Mouse (Mus musculus): ENCODE data around the gene Cnot6l.

Cnot6l gene

GRCm38 (mm10) chr5:96164021-96164411 lies at the start of gene Cnot6l:
Gene Cnot6l (minus strand): TSS chr5:96164171.
- peak in 1 of 2 experiments; percentile 22 for DNase-seq (ENCODE audit: low read depth in 1 of 2, low spot score in 2 of 2)

DNA sequence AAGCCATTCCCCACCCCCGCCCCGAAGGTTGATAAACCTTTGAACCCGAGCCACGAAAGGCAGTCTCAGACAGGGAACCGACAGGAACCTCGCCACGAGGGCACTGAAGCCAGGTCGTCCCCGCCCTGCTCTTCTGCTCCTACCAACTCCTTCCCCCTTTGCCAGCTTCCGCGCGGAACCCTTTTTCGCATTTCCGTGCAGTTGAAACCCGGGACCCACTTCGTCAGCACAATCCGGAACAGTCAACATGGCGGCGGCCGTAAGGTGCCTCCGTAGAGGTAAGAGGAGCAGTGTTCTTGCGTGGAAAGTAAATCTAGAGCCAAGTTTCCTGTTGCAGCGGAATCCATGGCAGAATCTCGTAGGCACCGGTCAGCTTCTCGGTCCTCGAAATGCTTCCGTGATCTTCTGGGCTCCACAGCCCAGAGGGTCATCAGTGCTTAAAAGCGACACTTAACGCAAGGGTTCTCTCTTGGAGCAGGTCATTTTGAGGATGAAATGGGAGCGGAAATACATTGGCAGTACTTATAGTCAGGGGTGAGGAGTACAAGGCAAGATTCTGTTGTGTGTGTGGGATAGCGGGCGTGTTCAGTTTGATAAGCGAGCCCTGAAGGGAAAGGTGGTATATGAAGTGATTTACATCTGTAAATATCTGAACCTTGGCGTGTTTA lies 46.1 kb upstream of the Cnot6l start:
- peak; percentile 84 to 91 for DNase-seq (ENCODE audit: low read depth in 1 of 2, low spot score in 2 of 2)

DNA sequence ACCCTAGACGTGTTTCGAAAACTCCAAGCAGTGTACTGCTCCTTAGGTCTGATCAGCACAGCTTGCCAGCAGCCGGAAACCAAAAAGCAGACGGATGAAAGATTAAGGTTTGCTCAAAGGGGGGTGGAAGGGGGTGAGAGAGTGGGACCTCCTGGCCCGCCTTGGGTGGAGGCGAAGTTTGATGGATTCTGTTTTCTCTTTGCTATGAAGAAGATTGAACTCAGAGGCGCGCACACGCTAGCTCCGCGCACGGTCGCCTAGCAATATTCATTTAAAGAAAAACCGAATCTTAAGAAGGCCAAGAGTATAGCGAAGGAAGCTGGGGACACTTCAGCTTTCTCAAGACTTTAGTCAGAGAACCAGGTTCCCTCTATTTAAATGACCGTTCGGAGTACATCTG lies 45.5 kb upstream of the Cnot6l start, which contains the start of gene Mrpl1:
Gene Mrpl1, plus strand, starts transcription at position 35 of the 400 bp plus-strand sequence.
- peak in 1 of 2 experiments; percentile 4 for DNase-seq (ENCODE audit: low read depth in 1 of 2, low spot score in 2 of 2)

DNA sequence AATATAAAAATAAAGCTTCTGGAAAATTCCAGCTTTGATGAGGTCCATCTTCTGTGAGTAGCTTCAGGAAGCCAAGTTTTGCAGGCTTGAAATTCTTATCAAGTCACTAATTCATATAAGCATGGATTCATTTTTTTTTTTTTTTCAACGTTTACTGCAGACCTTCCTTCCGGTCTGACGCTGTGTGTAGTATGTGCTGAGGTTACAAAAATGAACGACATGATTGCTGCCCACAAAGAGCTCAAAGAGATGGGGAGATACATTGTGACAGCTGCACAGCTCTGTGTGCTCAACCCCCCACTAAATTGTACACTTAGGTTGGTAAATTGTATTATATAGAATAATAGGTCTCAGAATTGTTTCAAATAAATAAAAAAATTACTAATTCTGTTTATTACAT lies 44.6 kb upstream of the Cnot6l start:
- no peak for DNase-seq (ENCODE audit: low read depth in 1 of 2, low spot score in 2 of 2)

DNA sequence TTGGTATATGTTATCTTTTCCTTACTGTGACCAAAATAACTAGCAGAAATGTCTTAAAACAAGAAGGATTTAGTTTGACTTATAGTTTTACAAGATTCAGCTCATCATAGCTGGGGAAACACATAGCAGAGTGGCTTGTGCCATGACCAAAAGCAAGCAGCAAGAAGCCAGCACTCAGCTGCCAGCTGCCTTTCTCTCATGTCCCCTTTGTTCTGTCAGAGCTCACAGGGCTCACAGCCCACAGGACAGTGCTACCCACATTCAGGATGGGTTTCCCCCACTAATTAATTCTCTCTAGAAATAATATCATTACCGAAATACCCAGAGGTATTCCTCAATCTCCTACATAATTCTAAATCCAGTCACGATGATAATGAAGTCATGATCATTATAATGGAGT lies 43.6 kb upstream of the Cnot6l start:
- DNase-seq (ENCODE audit: low read depth in 1 of 2, low spot score in 2 of 2) = no peak

- DNase-seq (ENCODE audit: low read depth in 1 of 2, low spot score in 2 of 2) = no peak
Measured at GRCm38 (mm10) chr5:96206897-96207296, 42.9 kb upstream of the Cnot6l start.

- DNase-seq (ENCODE audit: low read depth in 1 of 2, low spot score in 2 of 2) = no peak
Measured at GRCm38 (mm10) chr5:96201462-96202154, 37.6 kb upstream of the Cnot6l start.

DNA sequence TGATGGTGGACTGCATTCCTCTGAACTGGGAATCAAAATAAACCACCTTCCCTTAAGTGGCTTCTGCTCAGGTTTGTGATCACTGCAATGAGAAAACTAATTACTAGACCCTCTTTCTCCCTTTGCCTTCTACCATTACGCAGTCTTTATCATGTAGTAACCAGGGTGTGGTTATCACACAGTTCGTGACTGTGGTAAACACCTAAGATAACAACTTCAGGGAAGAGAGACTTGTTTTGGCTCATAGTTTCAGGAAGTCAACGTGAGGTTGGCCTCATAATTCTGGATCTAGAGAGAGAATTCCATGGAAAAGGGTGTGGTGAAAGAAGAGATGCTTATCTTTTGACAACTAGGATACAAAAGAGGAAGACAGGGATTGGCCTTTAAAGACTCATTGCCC lies 36.3 kb upstream of the Cnot6l start:
- DNase-seq (ENCODE audit: low read depth in 1 of 2, low spot score in 2 of 2) = no peak

DNA sequence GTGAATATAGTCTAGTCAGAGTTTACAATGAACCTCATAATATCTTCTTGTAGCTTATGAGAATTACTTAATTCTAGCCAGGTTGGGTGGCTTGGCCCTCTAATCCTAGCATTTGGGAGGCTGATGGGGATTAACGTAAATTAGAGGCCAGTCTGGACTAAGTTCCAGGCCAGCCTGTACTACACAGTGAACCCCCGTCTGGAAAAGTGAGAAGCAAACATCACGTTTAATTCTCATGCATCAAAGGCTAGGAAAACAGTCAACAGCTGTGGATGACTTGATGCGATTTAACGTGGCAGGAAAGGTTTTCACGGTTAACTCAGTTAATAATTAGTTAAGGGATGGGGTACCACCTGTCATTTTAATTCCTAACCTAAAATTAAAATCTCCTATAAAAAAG lies 34.3 kb upstream of the Cnot6l start:
- DNase-seq (ENCODE audit: low read depth in 1 of 2, low spot score in 2 of 2) = no peak

GRCm38 (mm10) chr5:96196547-96197052 lies 32.6 kb upstream of the Cnot6l start:
- DNase-seq (ENCODE audit: low read depth in 1 of 2, low spot score in 2 of 2) = no peak

- no peak for DNase-seq (ENCODE audit: low read depth in 1 of 2, low spot score in 2 of 2)
Measured at GRCm38 (mm10) chr5:96191251-96191650, 27.3 kb upstream of the Cnot6l start.

GRCm38 (mm10) chr5:96189761-96190160 lies 25.8 kb upstream of the Cnot6l start:
- DNase-seq (ENCODE audit: low read depth in 1 of 2, low spot score in 2 of 2) = no peak

- DNase-seq (ENCODE audit: low read depth in 1 of 2, low spot score in 2 of 2) = no peak
Measured at GRCm38 (mm10) chr5:96183987-96184386, 20.0 kb upstream of the Cnot6l start.

- DNase-seq (ENCODE audit: low read depth in 1 of 2, low spot score in 2 of 2) = no peak
Measured at GRCm38 (mm10) chr5:96183211-96183610, 19.2 kb upstream of the Cnot6l start.

DNA sequence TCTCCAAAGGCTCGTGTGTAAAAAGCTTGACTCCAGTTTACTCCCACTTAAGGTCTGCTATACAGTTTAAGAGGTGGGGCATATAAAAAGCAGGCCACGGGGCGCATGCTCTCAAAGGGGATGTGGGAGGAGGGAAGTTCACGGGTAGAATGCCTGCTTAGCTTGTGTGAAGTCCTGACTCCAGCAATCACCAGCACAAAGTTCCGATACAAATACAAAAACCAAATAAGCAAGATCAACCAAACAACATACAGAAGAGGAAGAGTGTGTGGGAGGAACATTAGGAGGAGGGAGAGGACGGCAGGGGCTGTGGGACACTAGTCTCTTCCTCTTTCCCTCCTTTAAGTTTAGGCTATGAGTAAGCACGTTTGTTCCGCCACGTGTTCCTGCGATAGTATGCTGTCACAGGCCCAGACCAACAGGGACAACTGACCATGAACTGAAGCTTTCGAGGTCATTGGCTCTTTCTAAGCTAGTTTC lies 12.9 kb upstream of the Cnot6l start:
- peak in 1 of 2 experiments; percentile 6 for DNase-seq (ENCODE audit: low read depth in 1 of 2, low spot score in 2 of 2)

GRCm38 (mm10) chr5:96176121-96176520 lies 12.2 kb upstream of the Cnot6l start:
- no peak for DNase-seq (ENCODE audit: low read depth in 1 of 2, low spot score in 2 of 2)

DNA sequence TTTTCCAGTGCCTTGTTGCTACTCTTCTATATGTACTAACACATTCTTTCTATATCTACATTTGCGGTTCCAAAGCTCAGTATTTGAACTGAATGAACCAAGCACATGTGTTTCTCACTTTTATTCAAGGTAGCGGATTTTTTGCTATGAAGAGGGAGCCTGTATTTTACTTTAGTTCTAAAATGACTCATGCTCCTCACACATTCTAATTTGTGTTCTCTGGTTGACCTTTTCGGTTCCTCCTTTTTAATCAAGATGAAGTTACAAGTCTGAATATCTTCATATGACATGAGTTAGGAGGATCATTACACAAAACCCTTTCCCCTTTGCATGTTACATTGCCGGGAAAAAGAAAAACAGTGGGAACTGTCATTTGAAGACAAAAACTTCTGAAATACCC lies 7.8 kb upstream of the Cnot6l start:
- no peak for DNase-seq (ENCODE audit: low read depth in 1 of 2, low spot score in 2 of 2)

DNA sequence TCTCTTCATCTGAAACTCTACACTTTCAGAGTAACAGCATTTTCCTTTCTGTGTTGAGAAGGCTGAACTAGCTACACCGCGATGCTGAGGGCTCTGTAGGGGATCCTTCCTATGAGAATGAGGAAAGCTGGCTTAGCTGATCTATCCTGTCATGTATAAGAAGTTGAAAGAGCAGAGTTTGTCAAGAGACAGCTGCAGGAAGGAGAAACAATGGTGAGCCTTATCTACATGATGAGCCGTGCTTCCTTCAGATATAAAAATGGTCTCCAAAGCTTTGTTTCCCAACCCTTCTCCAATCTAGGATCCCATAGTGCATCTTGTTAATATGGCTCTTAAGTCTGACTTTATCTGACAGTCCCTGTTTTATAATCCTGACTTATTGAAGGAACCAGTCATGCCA lies 6.5 kb upstream of the Cnot6l start:
- DNase-seq (ENCODE audit: low read depth in 1 of 2, low spot score in 2 of 2) = no peak

GRCm38 (mm10) chr5:96166761-96167160 lies 2.8 kb upstream of the Cnot6l start:
- no peak for DNase-seq (ENCODE audit: low read depth in 1 of 2, low spot score in 2 of 2)

DNA sequence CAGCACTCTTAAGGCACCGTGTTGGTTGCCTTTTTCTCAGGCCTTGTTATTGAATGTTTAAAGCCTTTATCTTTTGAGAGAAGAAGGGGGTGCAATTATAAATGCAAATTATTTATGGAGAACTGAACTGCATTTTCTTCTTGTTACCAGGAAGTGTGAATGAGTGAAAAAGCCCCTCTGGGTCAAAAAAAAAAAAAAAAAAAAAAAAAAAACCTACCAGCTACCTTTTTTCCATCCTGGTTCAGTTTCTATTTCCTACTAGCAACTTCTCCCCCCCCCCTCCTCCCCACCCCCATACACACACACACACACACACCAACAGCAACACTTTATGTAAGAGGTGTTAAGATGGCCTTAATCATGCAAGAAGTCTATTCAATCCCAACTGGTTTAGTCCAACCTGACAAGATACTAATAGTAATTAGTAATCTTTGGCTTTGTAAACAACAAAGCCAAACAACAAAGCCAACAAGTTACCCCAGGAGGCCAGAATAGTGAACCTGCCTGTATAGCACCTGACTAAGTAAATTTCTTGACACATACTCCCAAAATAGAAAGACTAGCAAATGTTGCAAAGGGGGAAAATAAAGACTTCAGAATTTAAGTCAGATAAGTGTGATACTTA lies 463 bp downstream of the Cnot6l start:
- DNase-seq (ENCODE audit: low read depth in 1 of 2, low spot score in 2 of 2) = no peak

DNA sequence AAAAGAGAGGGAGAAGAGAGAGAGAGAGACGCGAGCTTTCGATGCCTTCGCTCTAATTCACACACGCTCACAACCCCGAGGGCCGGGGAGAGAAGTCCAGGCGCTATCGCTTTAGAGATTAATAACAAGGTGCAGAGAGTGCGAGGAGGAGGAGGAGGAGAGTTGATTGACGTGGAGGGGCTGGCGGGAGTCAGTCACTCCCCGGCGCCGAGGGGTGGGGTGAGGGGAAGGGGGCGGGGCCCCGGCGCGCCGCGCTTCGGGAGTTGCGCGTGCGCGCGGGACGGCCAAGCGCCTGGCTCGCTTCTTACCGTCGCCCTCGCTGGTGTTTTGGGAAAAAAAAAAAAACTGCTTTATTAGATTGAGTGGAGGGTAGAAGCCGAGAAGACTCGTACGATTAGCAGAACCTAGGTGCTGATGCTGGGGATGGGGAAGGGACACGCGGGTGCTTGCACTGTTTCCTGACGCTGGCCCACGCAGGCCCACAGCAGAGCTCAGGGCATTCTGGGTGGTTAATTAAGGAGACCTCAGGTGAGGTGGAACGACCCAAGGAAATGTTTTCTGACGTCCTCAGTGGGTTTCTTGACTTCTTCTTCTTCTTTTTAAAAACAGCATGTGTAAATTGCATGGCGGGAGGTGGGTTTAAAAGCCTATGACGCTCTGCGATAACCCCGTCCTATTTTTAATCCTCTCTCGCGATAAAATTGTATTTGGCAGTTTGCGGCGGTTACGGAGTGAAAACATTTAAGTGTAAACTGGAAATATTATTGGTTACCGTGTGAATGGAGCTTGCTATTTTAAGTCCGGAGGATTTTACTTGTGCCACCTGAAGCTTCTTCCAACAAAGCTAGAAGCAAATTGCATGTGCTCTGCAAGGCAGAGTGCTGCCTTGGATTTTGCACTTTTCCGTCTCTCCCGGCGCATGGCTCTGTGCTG lies 1.3 kb downstream of the Cnot6l start:
- peak; percentile 40 to 50 for DNase-seq (ENCODE audit: low read depth in 1 of 2, low spot score in 2 of 2)

Measured in monocyte, adult 2 months (primary cell).